Mouse (Mus musculus): ENCODE measurements around the gene Jtb.

Jtb gene

GRCm38 (mm10) chr3:90263121-90263771 lies 31.8 kb downstream of the Jtb start:
- DNase-seq (ENCODE audit: low spot score in 2 of 2): no peak

GRCm38 (mm10) chr3:90264687-90265033 lies 33.3 kb downstream of the Jtb start:
- DNase-seq (ENCODE audit: low spot score in 2 of 2): no peak

- DNase-seq (ENCODE audit: low spot score in 2 of 2): peak; percentile 86 to 87
Measured at GRCm38 (mm10) chr3:90265034-90265931, 33.9 kb downstream of the Jtb start, which contains the start of gene Dennd4b. Gene Dennd4b, plus strand, starts transcription at chr3:90265185.

GRCm38 (mm10) chr3:90265932-90266741 lies 34.7 kb downstream of the Jtb start:
- DNase-seq (ENCODE audit: low spot score in 2 of 2): no peak

- DNase-seq (ENCODE audit: low spot score in 2 of 2): no peak
Measured at GRCm38 (mm10) chr3:90266901-90267775, 35.7 kb downstream of the Jtb start.

- DNase-seq (ENCODE audit: low spot score in 2 of 2): no peak
Measured at GRCm38 (mm10) chr3:90268190-90268589, 36.8 kb downstream of the Jtb start.

- no peak for DNase-seq (ENCODE audit: low spot score in 2 of 2)
Measured at GRCm38 (mm10) chr3:90268971-90269370, 37.6 kb downstream of the Jtb start.

- DNase-seq (ENCODE audit: low spot score in 2 of 2): no peak
Measured at GRCm38 (mm10) chr3:90270784-90271183, 39.4 kb downstream of the Jtb start.

- DNase-seq (ENCODE audit: low spot score in 2 of 2): no peak
Measured at GRCm38 (mm10) chr3:90272170-90272569, 40.8 kb downstream of the Jtb start.

GRCm38 (mm10) chr3:90273855-90274254 lies 42.5 kb downstream of the Jtb start:
- no peak for DNase-seq (ENCODE audit: low spot score in 2 of 2)

GRCm38 (mm10) chr3:90275286-90275685 lies 43.9 kb downstream of the Jtb start:
- no peak for DNase-seq (ENCODE audit: low spot score in 2 of 2)

- DNase-seq (ENCODE audit: low spot score in 2 of 2): no peak
Measured at GRCm38 (mm10) chr3:90276858-90277257, 45.5 kb downstream of the Jtb start.

- no peak for DNase-seq (ENCODE audit: low spot score in 2 of 2)
Measured at GRCm38 (mm10) chr3:90277793-90278192, 46.4 kb downstream of the Jtb start.

- no peak for DNase-seq (ENCODE audit: low spot score in 2 of 2)
Measured at GRCm38 (mm10) chr3:90278211-90278610, 46.8 kb downstream of the Jtb start.

GRCm38 (mm10) chr3:90279216-90279615 lies 47.8 kb downstream of the Jtb start:
- DNase-seq (ENCODE audit: low spot score in 2 of 2): no peak

GRCm38 (mm10) chr3:90279743-90280142 lies 48.3 kb downstream of the Jtb start:
- no peak for DNase-seq (ENCODE audit: low spot score in 2 of 2)

GRCm38 (mm10) chr3:90280708-90281107 lies 49.3 kb downstream of the Jtb start:
- DNase-seq (ENCODE audit: low spot score in 2 of 2): no peak

- no peak for DNase-seq (ENCODE audit: low spot score in 2 of 2)
Measured at GRCm38 (mm10) chr3:90284150-90284549, 52.8 kb downstream of the Jtb start.
